Mouse (Mus musculus) brain, embryonic 14.5 days (tissue): ENCODE measurements around the gene Oog2. TPM values are rescaled to one million over a fixed set of nuclear protein-coding genes. Genes with fewer than 3 reads are reported as not detected.
"Not testable (repeated sequence)": the region's sequence is repeated elsewhere in the genome, so short reads cannot be mapped to it uniquely, and the experiment has no call there.

Source experiments
- DNase-seq: peaks from one replicate; pipeline ENCODE4 v3.0.0-alpha.2; 2011; ENCODE audit warnings: low read depth
- CTCF ChIP-seq: fragments of 200-500 bp; IDR thresholded peaks from 2 replicates; pipeline ENCODE4 v1.5.1; 2012; ENCODE audit warnings: inconsistent platforms, mild to moderate bottlenecking, moderate library complexity, borderline replicate concordance; ENCODE audit not compliant: insufficient read depth, insufficient read length; ENCODE audit errors: extremely low read depth
- POLR2A ChIP-seq: fragments of 200-500 bp; IDR thresholded peaks from 2 replicates; pipeline ENCODE4 v1.6.1; 2012; ENCODE audit warnings: mild to moderate bottlenecking, inconsistent platforms, borderline replicate concordance; ENCODE audit not compliant: poor library complexity, insufficient read depth, insufficient read length, severe bottlenecking; ENCODE audit errors: extremely low read depth
- polyA plus RNA-seq: library from polyadenylated mRNA; depleted of rRNA; stranded (reverse); fragments of >200 nt; gene quantifications from 2 replicates; pipeline ENCODE4 v1.2.3, GENCODE M21; 2012; rRNA removed

The Oog2 gene
- polyA plus RNA-seq = not detected in 2 replicates

DNA sequence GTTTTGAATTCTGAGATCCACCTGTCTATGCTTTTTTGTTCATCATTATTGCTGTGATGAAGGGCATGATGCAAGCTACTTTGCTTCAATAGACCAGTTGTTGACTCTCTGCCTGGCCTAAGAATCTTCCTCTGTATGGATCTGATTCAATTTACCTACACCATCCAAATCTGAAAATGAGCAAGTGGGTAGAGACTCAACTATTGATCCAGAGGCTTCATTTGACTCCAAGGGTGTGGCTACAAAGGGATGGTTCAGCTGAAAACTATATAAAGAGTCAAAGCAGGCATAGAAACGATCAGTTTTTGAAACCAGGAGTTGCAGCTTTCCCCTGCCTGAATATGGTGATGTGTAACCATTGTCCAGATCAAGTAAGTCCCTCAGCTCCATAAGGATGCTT lies at the start of gene Oog2:
TSS of gene Oog2 (plus strand) at position 301 of the 400 bp plus-strand sequence.
- DNase-seq = no peak
- TF ChIP-seq POLR2A = no peak
- TF ChIP-seq CTCF = no peak

DNA sequence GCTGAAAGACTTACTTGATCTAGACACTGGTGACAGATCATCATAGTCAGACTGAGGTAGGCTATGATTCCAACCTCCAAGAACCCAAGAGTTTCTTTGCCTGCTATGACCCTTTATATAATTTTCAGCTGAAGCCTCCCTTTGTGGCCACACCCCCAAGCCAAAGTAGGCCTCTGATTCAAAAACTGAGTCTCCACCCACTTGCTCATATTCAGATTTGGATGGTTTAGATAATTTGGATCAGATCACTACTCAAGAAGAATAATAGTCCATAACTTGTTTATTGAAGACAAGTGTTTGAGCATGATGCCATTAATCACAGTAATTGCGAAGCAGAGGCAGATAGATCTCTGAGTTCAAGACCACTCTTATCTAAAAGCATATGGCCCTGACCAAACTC lies 28.0 kb upstream of the Oog2 start, which contains the start of gene Oog3:
TSS of gene Oog3 (minus strand) at position 101 of the 400 bp plus-strand sequence.
- no peak for TF ChIP-seq CTCF
- no peak for TF ChIP-seq POLR2A

DNA sequence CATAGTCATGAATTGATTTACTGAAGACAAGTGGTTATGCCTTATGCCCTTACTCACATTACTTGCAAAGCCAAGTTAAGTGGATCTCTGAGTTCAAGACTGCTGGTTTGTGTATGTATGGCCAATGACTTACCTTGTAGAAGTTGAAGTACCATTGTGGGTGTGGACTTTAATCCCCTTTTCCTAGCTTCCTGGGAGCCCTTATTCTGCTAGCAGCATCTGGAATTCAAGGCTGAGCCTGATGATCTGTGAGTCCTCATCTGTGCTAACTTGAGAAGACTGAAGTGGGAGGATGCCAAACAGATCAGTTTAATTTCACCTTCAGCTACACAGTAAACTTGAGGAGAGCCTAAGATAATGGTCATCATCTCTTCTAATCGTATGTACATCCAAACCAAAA lies 22.7 kb downstream of the Oog2 start, which contains the start of gene C87977:
TSS of gene C87977 (minus strand) at position 101 of the 400 bp plus-strand sequence.
- DNase-seq = not testable (repeated sequence)

More for the DNA sequence above, 28.0 kb upstream of the Oog2 start, which contains the start of gene Oog3:
- DNase-seq = no peak

Other genes starting within 250 kb of the Oog2 start
- gene Pramef25, start 239.7 kb upstream of the Oog2 start, polyA plus RNA-seq = not detected in 2 replicates
- not detected in 2 replicates for gene Gm13101, start 223.8 kb upstream of the Oog2 start, polyA plus RNA-seq
- gene Pramef17, start 196.3 kb upstream of the Oog2 start, polyA plus RNA-seq = not detected in 2 replicates
- gene Pramel4, start 131.6 kb upstream of the Oog2 start, polyA plus RNA-seq = not detected in 2 replicates
- gene Gm13102, start 84.2 kb upstream of the Oog2 start, polyA plus RNA-seq = not detected in 2 replicates
- not detected in 2 replicates for gene Oog3, start 28.1 kb upstream of the Oog2 start, polyA plus RNA-seq
- gene C87977, start 22.6 kb downstream of the Oog2 start, polyA plus RNA-seq = not detected in 2 replicates
- not detected in 2 replicates for gene Pramel5, start 89.8 kb downstream of the Oog2 start, polyA plus RNA-seq
- not detected in 2 replicates for gene Gm13128, start 139.5 kb downstream of the Oog2 start, polyA plus RNA-seq
- not detected in 2 replicates for gene Gm13119, start 167.2 kb downstream of the Oog2 start, polyA plus RNA-seq
- gene Pramef20, start 187.2 kb downstream of the Oog2 start, polyA plus RNA-seq = not detected in 2 replicates
- 0.04 and 0.05 TPM in 2 replicates for gene Pramef12, start 217.7 kb downstream of the Oog2 start, polyA plus RNA-seq
- 0.08 TPM in 1 of 2 replicates, not detected in the other for gene 1700012P22Rik, start 248.1 kb downstream of the Oog2 start, polyA plus RNA-seq